Mouse (Mus musculus): Measurements from ENCODE around the gene Gm7534.

DNA sequence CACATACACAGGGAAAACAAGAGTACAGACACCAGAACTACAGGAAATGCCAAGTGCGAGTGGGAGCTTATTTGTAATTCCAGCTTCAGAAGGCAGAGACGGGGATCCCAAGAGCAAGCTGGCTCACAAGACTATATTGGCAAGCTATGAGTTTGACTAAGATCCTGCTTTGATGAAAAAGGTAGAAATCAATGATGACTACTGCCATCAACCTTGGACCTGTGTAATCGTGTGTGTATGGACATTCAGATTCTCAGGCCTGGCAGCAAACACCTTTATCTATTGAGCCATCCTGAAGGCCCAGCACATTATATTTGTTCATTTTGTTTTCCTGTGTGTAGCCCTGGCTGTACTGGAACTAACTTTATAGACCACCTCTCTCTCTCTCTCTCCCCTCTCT, 19.1 kb downstream of the Gm7534 start:
- TF ChIP-seq CTCF (conservative IDR thresholded peaks at IDR 0.05; ENCODE audit: low read length) (no peak), POU5F1 (IDR thresholded peaks at IDR 0.05; ENCODE audit: borderline replicate concordance, low read length) (no peak)

Measured in E14TG2a.4 (cell line).